Mouse (Mus musculus): Measurements from ENCODE around the gene Kif6. TPM values are rescaled to one million over a fixed set of nuclear protein-coding genes. Genes with fewer than 3 reads are reported as not detected.

The Kif6 gene
- 3.6 and 4.7 TPM in 2 replicates for polyA plus RNA-seq (2015; fragmentation: Nextera tagmentation; extraction: Ambion mirVana)

DNA sequence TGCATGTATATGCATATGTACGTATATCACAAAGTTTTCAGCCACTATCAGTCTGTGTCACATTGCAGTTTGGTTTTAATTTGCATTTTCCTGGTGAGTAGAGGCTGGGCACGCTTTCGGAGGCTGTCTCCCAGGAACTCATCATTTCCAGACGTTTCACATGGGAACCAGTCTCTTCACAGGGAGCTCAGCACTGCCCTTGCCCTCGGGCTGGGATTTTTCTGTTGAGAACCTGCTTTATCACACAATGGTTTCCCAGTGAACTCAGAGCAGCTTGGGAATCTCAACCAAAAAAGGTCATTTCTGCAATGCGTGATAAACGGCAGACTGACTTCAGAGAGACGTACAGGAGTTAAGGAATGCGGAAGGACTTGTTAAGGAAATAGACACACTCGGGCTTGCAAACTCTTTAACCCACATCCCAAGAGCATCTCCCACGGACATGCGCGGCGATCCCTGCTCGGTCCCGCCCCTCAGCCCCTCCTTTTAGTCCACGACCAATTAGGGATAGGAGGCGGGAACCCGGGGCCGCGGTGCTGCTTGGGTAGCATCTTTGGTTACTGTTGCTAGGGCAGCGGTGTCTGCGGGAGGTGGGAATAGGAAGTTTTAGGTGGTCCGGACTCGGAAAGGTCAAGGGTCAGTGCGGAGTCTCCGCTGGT, at the start of gene Kif6:
TSS of gene Kif6 (plus strand) at position 560 of the 659 bp plus-strand sequence.
- ATAC-seq (ENCODE audit: borderline replicate concordance, extremely low read depth, low FRiP score, low TSS enrichment), result peak; percentile 94
- Histone ChIP-seq H3K4me3 (peak within 1 kb of the TSS; percentile 62), H3K4me1 (peaks cover 16% of the 10 kb centered on the region), H3K27ac (peak within 1 kb of the TSS; percentile 67), H3K27me3 (no peaks in the 10 kb centered on the region), H3K4me2 (peak within 1 kb of the TSS; percentile 94), H3K9me3 (no peaks in the 10 kb centered on the region), H3K9ac (peak within 1 kb of the TSS; percentile 38), H3K36me3 (no peaks in the 10 kb centered on the region)
- 2% methylated on average over 27 of the region's 27 CpGs for WGBS

DNA sequence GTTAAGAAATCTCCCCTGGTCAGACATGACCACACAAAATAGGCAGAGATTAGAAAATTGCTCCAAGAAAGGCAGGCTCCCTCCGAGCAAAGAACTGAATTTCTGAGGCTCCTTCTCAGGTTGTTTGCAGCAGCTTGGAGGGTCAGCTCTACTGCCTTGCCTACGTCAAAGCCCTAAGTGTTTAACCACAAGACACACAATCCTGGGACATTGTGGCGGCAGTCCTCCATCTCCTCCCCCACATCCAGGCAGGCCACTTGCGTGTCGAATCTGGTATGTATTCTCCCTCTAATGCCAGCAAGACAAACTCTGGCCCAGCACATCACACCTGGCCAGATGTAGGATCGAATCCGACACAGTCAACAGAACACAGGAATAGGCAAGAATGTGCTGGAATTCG, 46.2 kb upstream of the Kif6 start:
- Histone ChIP-seq H3K9ac (no peak overlapping the region), H3K27ac (no peak overlapping the region), H3K4me3 (no peak overlapping the region), H3K4me2 (no peak overlapping the region), H3K9me3 (no peaks in the 10 kb centered on the region), H3K4me1 (peaks cover 8% of the 10 kb centered on the region; the same call in 1 of the 2 replicates), H3K36me3 (no peaks in the 10 kb centered on the region), H3K27me3 (no peaks in the 10 kb centered on the region)
- ATAC-seq (ENCODE audit: borderline replicate concordance, extremely low read depth, low FRiP score, low TSS enrichment), result no peak
- WGBS, result 57% methylated on average over 8 of the region's 8 CpGs

DNA sequence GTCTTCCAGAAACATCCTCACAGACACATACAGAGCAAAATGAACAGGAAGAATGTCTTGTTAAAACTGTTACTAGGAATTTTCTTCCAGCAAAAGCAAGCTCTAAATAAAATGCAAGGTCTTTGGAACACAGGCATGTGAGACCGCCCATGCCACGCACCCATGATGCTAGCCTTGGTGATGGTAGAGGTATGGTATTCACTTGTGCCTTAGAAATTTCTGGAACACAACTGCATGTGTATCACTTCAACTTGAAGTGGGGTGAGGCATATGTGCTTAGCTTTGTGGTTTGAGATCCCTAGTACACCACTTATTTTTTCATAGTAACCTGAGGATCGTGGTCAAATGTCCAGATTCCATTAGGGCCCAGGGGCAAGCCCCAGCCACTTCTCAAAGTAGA, 37.6 kb upstream of the Kif6 start:
- no peak overlapping the region for H3K4me2 ChIP-seq
- H3K27me3 ChIP-seq, result no peaks in the 10 kb centered on the region
- no peak for ATAC-seq (ENCODE audit: borderline replicate concordance, extremely low read depth, low FRiP score, low TSS enrichment)
- H3K27ac ChIP-seq, result no peak overlapping the region
- no peak overlapping the region for H3K9ac ChIP-seq
- no peaks in the 10 kb centered on the region for H3K4me1 ChIP-seq
- H3K9me3 ChIP-seq, result 0 out of 2 replicates have a peak, but pooled peaks cover 3% of the 10 kb centered on the region
- WGBS, result 91% methylated on average over 3 of the region's 3 CpGs
- H3K4me3 ChIP-seq, result no peak overlapping the region
- H3K36me3 ChIP-seq, result no peaks in the 10 kb centered on the region

DNA sequence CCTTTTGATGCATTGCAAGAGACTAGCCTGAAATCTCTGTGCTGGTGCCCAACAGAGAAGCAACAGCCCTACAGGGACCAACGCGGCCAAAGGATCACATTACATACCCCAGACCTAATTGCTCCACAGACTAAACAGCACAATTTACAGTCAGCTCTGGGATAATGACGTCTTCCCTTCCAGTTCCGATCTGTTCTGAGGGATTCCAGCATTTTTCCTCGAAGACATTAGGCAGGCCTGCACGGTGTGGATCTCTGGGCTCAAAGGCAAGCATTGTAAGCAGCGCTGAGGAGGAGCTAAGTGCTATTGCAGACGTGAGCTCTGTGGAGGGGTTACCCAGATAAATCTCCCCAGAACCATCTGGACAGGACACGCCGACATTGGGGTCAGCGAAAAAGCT, 32.5 kb upstream of the Kif6 start:
- H3K4me2 ChIP-seq, result no peak overlapping the region
- no peak overlapping the region for H3K27ac ChIP-seq
- H3K4me1 ChIP-seq, result no peaks in the 10 kb centered on the region
- H3K4me3 ChIP-seq, result no peak overlapping the region
- H3K36me3 ChIP-seq, result no peaks in the 10 kb centered on the region
- no peaks in the 10 kb centered on the region for H3K27me3 ChIP-seq
- ATAC-seq (ENCODE audit: borderline replicate concordance, extremely low read depth, low FRiP score, low TSS enrichment), result no peak; the same call in 1 of the 2 replicates
- 47% methylated on average over 11 of the region's 11 CpGs for WGBS
- H3K9me3 ChIP-seq, result no peaks in the 10 kb centered on the region
- H3K9ac ChIP-seq, result no peak overlapping the region

DNA sequence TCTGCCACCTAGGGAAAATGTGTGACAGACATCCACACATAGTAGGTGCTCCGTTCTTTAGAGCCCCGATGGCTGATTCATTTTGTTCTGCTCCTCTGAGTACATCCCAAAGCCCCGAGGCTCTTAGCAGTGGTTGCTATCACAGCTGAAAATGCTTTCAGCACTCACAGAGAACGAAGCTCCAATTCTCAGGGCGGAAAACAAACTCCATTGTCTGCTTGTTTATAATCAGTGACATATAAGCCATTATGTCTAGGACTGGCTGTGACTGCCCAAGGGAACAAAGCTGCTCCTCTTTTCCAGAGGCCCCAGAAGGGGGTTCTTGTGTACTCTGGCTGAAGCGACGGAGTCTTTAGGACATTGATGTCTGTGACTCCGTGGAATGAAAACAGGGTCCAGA, 24.9 kb upstream of the Kif6 start:
- Histone ChIP-seq H3K36me3 (no peaks in the 10 kb centered on the region), H3K9me3 (no peaks in the 10 kb centered on the region), H3K4me1 (no peaks in the 10 kb centered on the region), H3K4me3 (no peak overlapping the region), H3K4me2 (no peak overlapping the region), H3K27ac (no peak overlapping the region), H3K9ac (no peak overlapping the region), H3K27me3 (no peaks in the 10 kb centered on the region)
- no peak for ATAC-seq (ENCODE audit: borderline replicate concordance, extremely low read depth, low FRiP score, low TSS enrichment)
- 35% methylated on average over 8 of the region's 8 CpGs for WGBS

DNA sequence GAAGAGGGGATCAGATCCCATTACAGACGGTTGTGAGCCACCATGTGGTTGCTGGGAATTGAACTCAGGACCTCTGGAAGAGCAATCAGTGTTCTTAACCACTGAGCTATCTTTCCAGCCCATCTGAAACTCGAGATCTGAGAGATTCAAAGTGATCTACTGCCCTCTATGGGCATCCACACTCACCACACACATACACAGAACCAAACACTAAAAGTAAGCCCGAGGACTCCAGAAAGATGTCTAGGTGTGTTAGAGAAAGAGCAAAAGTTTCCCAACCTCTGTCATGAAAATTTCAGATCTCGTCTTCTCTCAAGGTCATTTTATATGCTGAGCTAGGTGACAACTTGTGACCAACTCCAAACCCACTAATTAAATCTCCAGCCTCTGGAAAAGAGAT, 9.5 kb upstream of the Kif6 start:
- ATAC-seq (ENCODE audit: borderline replicate concordance, extremely low read depth, low FRiP score, low TSS enrichment), result no peak

DNA sequence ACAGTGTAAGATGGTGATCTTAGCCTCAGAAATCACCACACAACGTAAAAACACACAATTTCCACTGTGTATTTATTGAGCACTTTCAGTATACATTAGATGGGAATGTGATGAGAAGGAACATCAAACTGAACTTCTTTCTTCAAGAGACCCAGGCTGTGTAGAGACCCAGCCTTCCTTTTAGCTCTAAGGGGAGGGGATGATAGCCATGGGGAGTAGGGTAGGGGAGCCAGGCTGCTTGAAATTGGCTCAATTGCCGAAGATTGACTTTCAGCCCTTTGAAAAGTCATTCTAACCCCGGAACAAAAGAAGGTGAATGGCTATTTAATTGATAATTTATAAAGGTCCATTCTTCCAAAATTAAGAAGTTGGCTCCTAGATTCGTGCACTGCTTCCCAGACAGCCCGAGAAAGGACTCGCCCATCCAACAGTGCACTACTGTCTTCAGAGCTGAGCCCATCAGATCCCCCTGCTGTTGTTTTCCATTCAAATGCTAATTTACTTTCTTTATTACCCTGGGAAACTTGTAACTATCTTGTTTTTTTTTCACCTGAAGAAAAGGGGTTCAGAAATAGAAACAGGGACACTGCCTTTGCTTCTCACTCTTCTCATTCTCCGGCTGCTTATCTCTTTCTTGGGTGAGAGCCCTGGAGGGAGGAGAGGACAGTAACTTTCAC, 7.4 kb upstream of the Kif6 start:
- whole genome bisulfite sequencing, result 68% methylated on average over 7 of the region's 7 CpGs
- Histone ChIP-seq H3K36me3 (no peaks in the 10 kb centered on the region), H3K9ac (no peak overlapping the region), H3K4me1 (no peaks in the 10 kb centered on the region), H3K4me3 (no peak overlapping the region), H3K4me2 (no peak overlapping the region), H3K9me3 (no peaks in the 10 kb centered on the region), H3K27me3 (no peaks in the 10 kb centered on the region), H3K27ac (no peak overlapping the region)
- no peak for ATAC-seq (ENCODE audit: borderline replicate concordance, extremely low read depth, low FRiP score, low TSS enrichment)

More for the DNA sequence above, 9.5 kb upstream of the Kif6 start:
- no peak overlapping the region for H3K4me3 ChIP-seq
- no peak overlapping the region for H3K4me2 ChIP-seq
- H3K27me3 ChIP-seq, result no peaks in the 10 kb centered on the region
- H3K4me1 ChIP-seq, result no peaks in the 10 kb centered on the region
- 70% methylated on average over 4 of the region's 4 CpGs for WGBS
- no peaks in the 10 kb centered on the region for H3K9me3 ChIP-seq
- H3K36me3 ChIP-seq, result no peaks in the 10 kb centered on the region
- H3K27ac ChIP-seq, result no peak overlapping the region
- H3K9ac ChIP-seq, result no peak overlapping the region

DNA sequence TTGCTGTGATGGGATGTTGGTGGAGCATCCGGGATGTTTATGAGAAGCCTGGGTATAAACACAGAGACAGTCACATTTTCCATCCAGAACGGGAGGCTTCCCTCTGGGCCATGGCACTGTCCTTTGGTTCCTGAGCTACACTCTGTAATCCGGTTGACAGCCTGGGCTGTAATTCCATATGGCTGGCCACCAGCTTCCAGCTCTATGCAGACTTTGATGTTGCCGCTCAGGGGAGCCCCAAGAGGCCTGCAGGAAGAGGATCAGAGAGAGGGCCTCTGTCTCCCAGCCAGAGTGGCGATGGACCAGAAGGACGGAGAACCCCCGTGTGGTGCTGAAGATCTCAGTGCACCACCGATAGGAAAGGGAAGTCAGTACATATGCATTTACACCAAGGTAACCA, 4.6 kb upstream of the Kif6 start:
- no peaks in the 10 kb centered on the region for H3K9me3 ChIP-seq
- H3K27me3 ChIP-seq, result no peaks in the 10 kb centered on the region
- no peak overlapping the region for H3K4me3 ChIP-seq
- ATAC-seq (ENCODE audit: borderline replicate concordance, extremely low read depth, low FRiP score, low TSS enrichment), result no peak
- H3K36me3 ChIP-seq, result no peaks in the 10 kb centered on the region
- H3K27ac ChIP-seq, result no peak overlapping the region
- WGBS, result 53% methylated on average over 8 of the region's 8 CpGs
- no peak overlapping the region for H3K9ac ChIP-seq
- peaks cover 9% of the 10 kb centered on the region for H3K4me1 ChIP-seq
- no peak overlapping the region for H3K4me2 ChIP-seq

DNA sequence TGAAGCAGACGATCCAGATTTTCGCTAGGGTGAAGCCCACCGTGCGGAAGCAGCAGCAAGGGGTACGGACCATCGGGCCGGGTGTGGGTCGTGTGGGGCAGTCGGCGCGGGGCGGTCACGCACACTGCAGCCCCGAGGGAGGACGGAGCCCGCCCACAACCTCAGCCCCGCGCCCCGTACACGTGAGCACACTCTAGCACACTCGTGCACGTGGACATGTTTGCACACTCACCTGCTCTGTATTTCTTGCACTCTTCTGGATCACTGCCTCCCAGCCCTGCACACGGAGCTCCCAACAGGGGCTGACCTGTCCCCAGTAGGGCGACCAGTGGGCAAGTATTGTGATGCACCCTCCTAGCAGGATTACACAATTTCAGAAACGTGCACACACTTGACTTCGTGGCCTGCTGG, 310 bp downstream of the Kif6 start:
- 0% methylated on average over 26 of the region's 26 CpGs for WGBS
- ATAC-seq (ENCODE audit: borderline replicate concordance, extremely low read depth, low FRiP score, low TSS enrichment), result peak; percentile 80
- Histone ChIP-seq H3K9me3 (no peaks in the 10 kb centered on the region), H3K27me3 (no peaks in the 10 kb centered on the region), H3K36me3 (no peaks in the 10 kb centered on the region), H3K27ac (no peak overlapping the region), H3K4me2 (peak overlapping the region; percentile 94), H3K4me3 (peak overlapping the region; percentile 62), H3K9ac (peak overlapping the region; percentile 38), H3K4me1 (peaks cover 16% of the 10 kb centered on the region)

DNA sequence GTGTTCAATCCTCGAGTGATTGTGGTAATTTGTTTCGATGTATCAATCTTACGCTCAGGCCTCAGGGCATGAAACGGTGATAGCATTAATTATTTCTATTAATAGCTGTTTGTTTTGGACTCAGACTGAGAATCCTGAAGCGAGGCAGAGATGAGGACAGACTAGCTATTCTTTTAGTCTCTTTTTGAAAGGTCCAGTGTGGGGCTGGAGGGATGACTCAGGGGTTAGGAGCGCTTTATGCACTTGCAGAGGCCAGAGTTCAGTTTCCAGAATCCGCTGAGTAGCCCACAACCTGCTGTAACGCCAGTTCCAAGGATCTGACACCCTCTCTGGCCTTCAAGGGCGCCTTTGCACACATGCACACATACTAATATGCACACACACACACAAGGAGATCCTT, 9.6 kb downstream of the Kif6 start:
- H3K4me2 ChIP-seq, result no peak overlapping the region
- no peak overlapping the region for H3K4me3 ChIP-seq
- no peak for ATAC-seq (ENCODE audit: borderline replicate concordance, extremely low read depth, low FRiP score, low TSS enrichment)
- no peaks in the 10 kb centered on the region for H3K36me3 ChIP-seq
- H3K9me3 ChIP-seq, result no peaks in the 10 kb centered on the region
- no peaks in the 10 kb centered on the region for H3K27me3 ChIP-seq
- H3K4me1 ChIP-seq, result peaks cover 13% of the 10 kb centered on the region; the same call in 1 of the 2 replicates
- H3K9ac ChIP-seq, result no peak overlapping the region
- 73% methylated on average over 9 of the region's 9 CpGs for WGBS
- H3K27ac ChIP-seq, result no peak overlapping the region

DNA sequence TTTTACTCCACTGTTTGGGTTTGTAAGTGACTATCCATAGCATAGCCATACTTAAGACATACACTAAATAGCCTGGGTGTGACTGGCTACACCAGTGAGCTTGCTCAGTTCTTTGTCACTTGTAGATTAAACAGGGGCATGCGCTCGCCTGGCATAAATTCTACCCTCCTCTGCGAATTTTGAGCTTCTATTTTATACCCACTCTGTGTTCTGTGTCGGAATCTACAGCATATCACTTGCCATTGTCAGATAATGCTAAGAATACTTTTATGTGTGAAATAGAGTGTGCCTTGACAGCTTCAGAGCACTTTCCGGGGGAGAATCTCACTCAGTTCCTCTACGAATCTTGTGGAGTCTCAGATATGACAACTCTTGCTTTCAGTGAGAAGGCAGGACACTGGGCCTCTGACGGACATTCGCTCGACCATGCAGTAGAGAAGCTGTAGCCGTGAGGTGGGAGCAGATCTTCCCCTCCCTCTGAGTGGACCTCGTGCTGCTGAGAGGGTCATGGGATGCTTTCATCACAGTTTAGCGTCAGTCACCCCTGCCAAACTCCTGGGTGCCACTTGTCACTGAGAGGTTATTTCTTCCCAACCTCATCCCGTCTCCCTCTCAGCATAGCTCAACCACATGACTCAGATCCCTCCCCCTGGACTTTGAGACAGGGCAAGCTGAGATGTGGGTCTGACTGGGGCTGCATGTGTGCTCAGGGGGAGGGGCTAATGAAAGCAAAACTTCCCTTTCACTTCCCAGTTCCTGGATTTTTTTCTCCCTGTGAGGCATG, 12.3 kb downstream of the Kif6 start:
- 60% methylated on average over 13 of the region's 13 CpGs for WGBS
- Histone ChIP-seq H3K27ac (no peak overlapping the region), H3K36me3 (no peaks in the 10 kb centered on the region), H3K9me3 (no peaks in the 10 kb centered on the region), H3K9ac (no peak overlapping the region), H3K27me3 (no peaks in the 10 kb centered on the region), H3K4me1 (peaks cover 13% of the 10 kb centered on the region; the same call in 1 of the 2 replicates), H3K4me2 (no peak overlapping the region), H3K4me3 (no peak overlapping the region)
- ATAC-seq (ENCODE audit: borderline replicate concordance, extremely low read depth, low FRiP score, low TSS enrichment), result peak; percentile 55

DNA sequence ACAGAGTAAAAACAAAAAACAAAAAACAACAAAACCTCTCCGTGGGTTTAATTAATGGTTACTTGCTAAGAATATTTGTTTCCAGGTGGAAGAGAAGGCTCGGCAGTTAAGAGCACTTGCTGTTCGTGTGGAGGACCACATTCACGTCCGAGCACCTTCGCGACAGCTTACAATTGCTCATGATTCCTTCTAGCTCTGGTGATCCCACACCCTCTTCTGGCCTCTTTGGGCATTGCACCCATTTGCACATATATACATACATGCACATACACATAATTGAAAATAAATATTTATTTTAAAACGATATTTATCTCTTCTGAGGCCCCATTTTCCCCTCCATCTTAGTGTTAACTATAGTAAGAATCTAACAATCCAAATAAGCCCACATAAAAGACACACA, 13.9 kb downstream of the Kif6 start:
- Histone ChIP-seq H3K4me3 (no peak overlapping the region), H3K27me3 (no peaks in the 10 kb centered on the region), H3K4me2 (no peak overlapping the region), H3K27ac (no peak overlapping the region), H3K9ac (no peak overlapping the region), H3K36me3 (no peaks in the 10 kb centered on the region), H3K9me3 (no peaks in the 10 kb centered on the region), H3K4me1 (peaks cover 13% of the 10 kb centered on the region; the same call in 1 of the 2 replicates)
- 91% methylated on average over 8 of the region's 8 CpGs for WGBS
- ATAC-seq (ENCODE audit: borderline replicate concordance, extremely low read depth, low FRiP score, low TSS enrichment), result no peak

Measured in lung, embryonic 15.5 days (tissue).